Mouse (Mus musculus) spleen, adult 2 months (tissue): ENCODE measurements around the gene Adamts18.

ENCODE experiments used
- CTCF ChIP-seq: fragments of 200-500 bp; IDR thresholded peaks from 2 replicates; pipeline ENCODE4 v1.5.1; 2011; ENCODE audit warnings: mild to moderate bottlenecking, inconsistent platforms; ENCODE audit not compliant: insufficient read depth, insufficient read length, insufficient replicate concordance; ENCODE audit errors: extremely low read depth
- POLR2A ChIP-seq: fragments of 200-500 bp; IDR thresholded peaks from 2 replicates; pipeline ENCODE4 v1.6.1; 2011; ENCODE audit warnings: low read depth, low read length, inconsistent platforms

DNA sequence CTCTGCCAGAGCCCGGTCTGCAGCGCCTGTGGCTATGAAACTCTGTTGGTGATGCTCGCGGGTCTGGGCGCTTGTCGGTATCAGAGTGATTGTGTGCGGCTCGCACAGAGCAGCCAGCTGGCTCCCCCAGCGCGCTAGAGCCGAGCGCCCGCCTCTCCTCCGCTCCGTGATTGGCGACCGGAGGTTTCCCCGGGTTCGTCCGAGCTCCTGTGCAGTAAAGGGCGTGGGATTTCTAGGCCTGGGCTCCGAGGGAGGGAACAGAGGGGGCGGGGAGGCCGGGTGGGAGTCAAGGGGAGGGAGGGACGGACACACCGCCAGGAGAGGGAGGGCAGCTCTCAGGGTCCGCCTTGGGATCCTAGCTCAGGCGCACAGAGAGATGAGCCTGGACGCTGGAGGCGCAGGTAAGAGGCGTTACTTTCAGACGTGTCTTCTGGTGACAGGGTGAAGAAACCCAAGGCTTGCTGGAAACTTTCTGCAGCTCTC, at the start of gene Adamts18:
- no peak for TF ChIP-seq CTCF
- no peak for TF ChIP-seq POLR2A
